Comparison of ENCODE assay signal across 8 mouse cellular contexts in genomic region chr6:142757334-142757965, GRCm38 (mm10). TPM values are rescaled to one million over a fixed set of nuclear protein-coding genes. Genes with fewer than 3 reads are reported as not detected.
DNase-seq lines count a peak whose midpoint lies in the region; ATAC-seq and TF ChIP-seq lines count a peak whose summit lies in the region.

No protein-coding gene starts in this region.

- H3K4me3 ChIP-seq in E14TG2a.4 (replicated peaks; ENCODE audit: low read length): peak overlapping the region; percentile 92
- H3K4me3 ChIP-seq in limb, embryonic 10.5 days: peak overlapping the region; percentile 92
- H3K4me3 ChIP-seq in midbrain, postnatal 0 days (ENCODE audit: low read depth, low read length): peak overlapping the region; percentile 88

- H3K4me2 ChIP-seq in midbrain, postnatal 0 days (ENCODE audit: low read depth, low read length, poor library complexity, severe bottlenecking): peak overlapping the region; percentile 68

- no peak for TF ChIP-seq CTCF in E14TG2a.4 (conservative IDR thresholded peaks at IDR 0.05; ENCODE audit: low read length)
- no peak for TF ChIP-seq CTCF in midbrain, postnatal 0 days (IDR thresholded peaks at IDR 0.05)

- ATAC-seq in erythroid progenitor cell, adult 5-6 weeks (replicated peaks; ENCODE audit: low FRiP score, poor library complexity, severe bottlenecking): peak; percentile 83
- no peak for ATAC-seq in midbrain, postnatal 0 days (ENCODE audit: low FRiP score)

- peak overlapping the region; percentile 93 for H3K27ac ChIP-seq in limb, embryonic 10.5 days
- peak overlapping the region; percentile 85 for H3K27ac ChIP-seq in midbrain, postnatal 0 days (ENCODE audit: low read depth, low read length)

- H3K36me3 ChIP-seq in E14TG2a.4 (ENCODE audit: insufficient read depth, low read length): peaks cover 47% of the 10 kb centered on the region
- peaks cover 18% of the 10 kb centered on the region for H3K36me3 ChIP-seq in limb, embryonic 10.5 days
- H3K36me3 ChIP-seq in midbrain, postnatal 0 days (ENCODE audit: insufficient read depth, low read length): peaks cover 7% of the 10 kb centered on the region; the same call in 1 of the 2 replicates

- peak; percentile 58 for DNase-seq in A20 (ENCODE audit: low read depth, low spot score)
- DNase-seq in limb, embryonic 10.5 days (ENCODE audit: low spot score): no peak
- no peak for DNase-seq in midbrain, postnatal 0 days (ENCODE audit: low spot score)
- no peak for DNase-seq in adrenal gland, adult 8-10 months
- DNase-seq in right cerebral cortex, postnatal 4 days: no peak
- no peak for DNase-seq in thymus, postnatal 36 days

- WGBS in limb, embryonic 10.5 days: 59% methylated on average over 10 of the region's 10 CpGs
- WGBS in midbrain, postnatal 0 days: 34% methylated on average over 10 of the region's 10 CpGs

- peak overlapping the region; percentile 78 for H3K9ac ChIP-seq in midbrain, postnatal 0 days (replicated peaks; ENCODE audit: low read length, poor library complexity, severe bottlenecking)

- H3K4me1 ChIP-seq in E14TG2a.4 (replicated peaks; ENCODE audit: low read depth, low read length): peaks cover 85% of the 10 kb centered on the region
- H3K4me1 ChIP-seq in limb, embryonic 10.5 days: peaks cover 22% of the 10 kb centered on the region
- peaks cover 9% of the 10 kb centered on the region; the same call in 1 of the 2 replicates for H3K4me1 ChIP-seq in midbrain, postnatal 0 days (ENCODE audit: insufficient read depth, low read length)

- no peaks in the 10 kb centered on the region for H3K9me3 ChIP-seq in E14TG2a.4 (ENCODE audit: low read length)
- no peaks in the 10 kb centered on the region for H3K9me3 ChIP-seq in limb, embryonic 10.5 days (replicated peaks)
- no peaks in the 10 kb centered on the region for H3K9me3 ChIP-seq in midbrain, postnatal 0 days (ENCODE audit: low read length)

- no peaks in the 10 kb centered on the region for H3K27me3 ChIP-seq in E14TG2a.4 (ENCODE audit: insufficient read depth, low read length)
- peaks cover 35% of the 10 kb centered on the region for H3K27me3 ChIP-seq in limb, embryonic 10.5 days (ENCODE audit: low read depth, poor library complexity, severe bottlenecking)
- H3K27me3 ChIP-seq in midbrain, postnatal 0 days (ENCODE audit: insufficient read depth, low read length): no peaks in the 10 kb centered on the region

RNA-seq across cellular contexts. Expression of gene Cmas, which starts 1.0 kb away (rescaled TPM):
- 226 TPM in 2 replicates for total RNA-seq in erythroid progenitor cell, adult 5-6 weeks (2015; ENCODE audit: low replicate concordance)
- 141 and 188 TPM in 2 replicates for total RNA-seq in erythroid progenitor cell, adult 5-6 weeks (2017; ENCODE audit: low replicate concordance)
- polyA plus RNA-seq in limb, embryonic 10.5 days (2016; fragmentation: Nextera tagmentation; extraction: Ambion mirVana): 65.1 and 70.4 TPM in 2 replicates
- 105 and 111 TPM in 2 replicates for total RNA-seq in midbrain, postnatal 0 days (2014; rRNA removed)
- polyA plus RNA-seq in midbrain, postnatal 0 days (2015; fragmentation: Nextera tagmentation; extraction: Ambion mirVana): 208 and 220 TPM in 2 replicates
- 10 to 100 TPM; 34.5 to 35.7 (median 34.7) TPM for total RNA-seq in adrenal gland, adult 8-10 months (2022)

RNA-seq across cellular contexts. Expression of gene Sult6b2, which starts 46.9 kb away (rescaled TPM):
- not detected in 2 replicates for total RNA-seq in erythroid progenitor cell, adult 5-6 weeks (2015; ENCODE audit: low replicate concordance)
- total RNA-seq in erythroid progenitor cell, adult 5-6 weeks (2017; ENCODE audit: low replicate concordance): not detected in 2 replicates
- not detected in 2 replicates for polyA plus RNA-seq in limb, embryonic 10.5 days (2016; fragmentation: Nextera tagmentation; extraction: Ambion mirVana)
- not detected in 2 replicates for total RNA-seq in midbrain, postnatal 0 days (2014; rRNA removed)
- polyA plus RNA-seq in midbrain, postnatal 0 days (2015; fragmentation: Nextera tagmentation; extraction: Ambion mirVana): 0.12 and 0.33 TPM in 2 replicates
- not detected for total RNA-seq in adrenal gland, adult 8-10 months (2022)

RNA-seq across cellular contexts. Expression of gene Abcc9, which starts 55.3 kb away (rescaled TPM):
- 0.36 TPM in 1 of 2 replicates, not detected in the other for total RNA-seq in erythroid progenitor cell, adult 5-6 weeks (2015; ENCODE audit: low replicate concordance)
- 0.26 TPM in 1 of 2 replicates, not detected in the other for total RNA-seq in erythroid progenitor cell, adult 5-6 weeks (2017; ENCODE audit: low replicate concordance)
- polyA plus RNA-seq in limb, embryonic 10.5 days (2016; fragmentation: Nextera tagmentation; extraction: Ambion mirVana): 1.1 and 1.2 TPM in 2 replicates
- total RNA-seq in midbrain, postnatal 0 days (2014; rRNA removed): 9.7 and 10.7 TPM in 2 replicates
- polyA plus RNA-seq in midbrain, postnatal 0 days (2015; fragmentation: Nextera tagmentation; extraction: Ambion mirVana): 1.9 and 2.3 TPM in 2 replicates
- total RNA-seq in adrenal gland, adult 8-10 months (2022): 10 to 100 TPM; 11.5 to 18.1 (median 13.9) TPM
